Mouse (Mus musculus): ENCODE data around the gene Gm10135. TPM values are rescaled to one million over a fixed set of nuclear protein-coding genes. Genes with fewer than 3 reads are reported as not detected.
"Not testable (repeated sequence)": the region's sequence is repeated elsewhere in the genome, so short reads cannot be mapped to it uniquely, and the experiment has no call there.

Gene Gm10135
- polyA plus RNA-seq (2011; ENCODE audit: insufficient read depth, insufficient read length, low read depth, missing spikeins), result not detected in 2 replicates

- Histone ChIP-seq H3K27me3 (ENCODE audit: control insufficient read depth, insufficient read depth, low read length, poor library complexity, severe bottlenecking) (no peaks in the 10 kb centered on the region), H3K36me3 (ENCODE audit: control insufficient read depth, insufficient read depth, low read length, poor library complexity, severe bottlenecking) (peaks cover 3% of the 10 kb centered on the region; the same call in 1 of the 2 replicates), H3K4me3 (ENCODE audit: low read depth, low read length) (no peak within 1 kb of the TSS), H3K27ac (ENCODE audit: insufficient read depth, low read length) (no peak within 1 kb of the TSS), H3K4me1 (ENCODE audit: control insufficient read depth, insufficient read depth, low read length) (no peaks in the 10 kb centered on the region), H3K9ac (ENCODE audit: low read depth, poor library complexity, severe bottlenecking) (no peak within 1 kb of the TSS), H3K9me3 (replicated peaks; ENCODE audit: control insufficient read depth, insufficient read depth, low read length, poor library complexity, severe bottlenecking) (no peaks in the 10 kb centered on the region)
- TF ChIP-seq POLR2A (IDR thresholded peaks at IDR 0.05; ENCODE audit: insufficient read depth, low read length) (no peak), EP300 (IDR thresholded peaks at IDR 0.05; ENCODE audit: insufficient read depth, low read depth, low read length) (no peak), CTCF (IDR thresholded peaks at IDR 0.05; ENCODE audit: low read depth, low read length) (no peak)
Observed at GRCm38 (mm10) chr5:72974602-72975001, at the start of gene Gm10135. Gm10135 (minus strand) TSS chr5:72974702.

DNA sequence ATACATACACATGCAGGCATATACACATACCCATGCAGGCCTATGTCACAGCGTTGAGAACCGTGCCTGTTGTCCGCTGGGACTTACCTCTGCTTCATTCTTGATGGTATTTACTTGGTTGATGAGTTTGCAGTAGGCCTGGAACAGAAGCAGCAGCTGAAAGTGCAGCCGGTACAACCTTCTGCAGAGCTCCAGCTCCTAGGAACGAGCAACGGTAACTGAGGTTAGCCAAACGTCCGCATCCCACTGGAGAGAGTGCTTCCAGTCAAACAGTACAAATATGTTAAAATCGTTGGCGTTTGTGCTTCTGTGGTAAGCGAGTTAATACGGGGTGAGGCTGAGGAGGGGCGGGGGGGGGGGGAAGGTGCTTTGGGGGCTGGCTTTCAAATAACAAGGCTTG lies 49.3 kb upstream of the Gm10135 start:
- Histone ChIP-seq H3K9ac (ENCODE audit: low read depth, poor library complexity, severe bottlenecking) (no peak overlapping the region), H3K4me1 (ENCODE audit: control insufficient read depth, insufficient read depth, low read length) (no peaks in the 10 kb centered on the region), H3K27ac (ENCODE audit: insufficient read depth, low read length) (no peak overlapping the region), H3K9me3 (replicated peaks; ENCODE audit: control insufficient read depth, insufficient read depth, low read length, poor library complexity, severe bottlenecking) (no peaks in the 10 kb centered on the region), H3K4me3 (ENCODE audit: low read depth, low read length) (no peak overlapping the region), H3K27me3 (ENCODE audit: control insufficient read depth, insufficient read depth, low read length, poor library complexity, severe bottlenecking) (no peaks in the 10 kb centered on the region), H3K36me3 (ENCODE audit: control insufficient read depth, insufficient read depth, low read length, poor library complexity, severe bottlenecking) (peaks cover 4% of the 10 kb centered on the region)
- TF ChIP-seq EP300 (IDR thresholded peaks at IDR 0.05; ENCODE audit: insufficient read depth, low read depth, low read length) (no peak), CTCF (IDR thresholded peaks at IDR 0.05; ENCODE audit: low read depth, low read length) (no peak), POLR2A (IDR thresholded peaks at IDR 0.05; ENCODE audit: insufficient read depth, low read length) (no peak)

GRCm38 (mm10) chr5:73014745-73015144 lies 40.2 kb upstream of the Gm10135 start:
- Histone ChIP-seq H3K27ac (ENCODE audit: insufficient read depth, low read length) (no peak overlapping the region), H3K4me3 (ENCODE audit: low read depth, low read length) (no peak overlapping the region), H3K9me3 (replicated peaks; ENCODE audit: control insufficient read depth, insufficient read depth, low read length, poor library complexity, severe bottlenecking) (no peaks in the 10 kb centered on the region), H3K9ac (ENCODE audit: low read depth, poor library complexity, severe bottlenecking) (no peak overlapping the region), H3K36me3 (ENCODE audit: control insufficient read depth, insufficient read depth, low read length, poor library complexity, severe bottlenecking) (no peaks in the 10 kb centered on the region), H3K4me1 (ENCODE audit: control insufficient read depth, insufficient read depth, low read length) (no peaks in the 10 kb centered on the region), H3K27me3 (ENCODE audit: control insufficient read depth, insufficient read depth, low read length, poor library complexity, severe bottlenecking) (peaks cover 6% of the 10 kb centered on the region; the same call in 1 of the 2 replicates)
- TF ChIP-seq POLR2A (IDR thresholded peaks at IDR 0.05; ENCODE audit: insufficient read depth, low read length), result no peak
- no peak for TF ChIP-seq CTCF (IDR thresholded peaks at IDR 0.05; ENCODE audit: low read depth, low read length)
- no peak for TF ChIP-seq EP300 (IDR thresholded peaks at IDR 0.05; ENCODE audit: insufficient read depth, low read depth, low read length)

- Histone ChIP-seq H3K4me3 (ENCODE audit: low read depth, low read length) (peak overlapping the region; percentile 24), H3K9ac (ENCODE audit: low read depth, poor library complexity, severe bottlenecking) (peak overlapping the region; percentile 17; the same call in 1 of the 2 replicates)
- not testable (repeated sequence) for H3K27ac ChIP-seq (ENCODE audit: insufficient read depth, low read length); H3K9me3 ChIP-seq (replicated peaks; ENCODE audit: control insufficient read depth, insufficient read depth, low read length, poor library complexity, severe bottlenecking); H3K27me3 ChIP-seq (ENCODE audit: control insufficient read depth, insufficient read depth, low read length, poor library complexity, severe bottlenecking); H3K36me3 ChIP-seq (ENCODE audit: control insufficient read depth, insufficient read depth, low read length, poor library complexity, severe bottlenecking); H3K4me1 ChIP-seq (ENCODE audit: control insufficient read depth, insufficient read depth, low read length)
Observed at GRCm38 (mm10) chr5:73013611-73014287, 39.2 kb upstream of the Gm10135 start.

- not testable (repeated sequence) for H3K36me3 ChIP-seq (ENCODE audit: control insufficient read depth, insufficient read depth, low read length, poor library complexity, severe bottlenecking); H3K27ac ChIP-seq (ENCODE audit: insufficient read depth, low read length); H3K4me1 ChIP-seq (ENCODE audit: control insufficient read depth, insufficient read depth, low read length); H3K27me3 ChIP-seq (ENCODE audit: control insufficient read depth, insufficient read depth, low read length, poor library complexity, severe bottlenecking); H3K9me3 ChIP-seq (replicated peaks; ENCODE audit: control insufficient read depth, insufficient read depth, low read length, poor library complexity, severe bottlenecking)
- 0 out of 2 replicates have a peak overlapping the region, but pooled peaks have one; percentile 17 for H3K9ac ChIP-seq (ENCODE audit: low read depth, poor library complexity, severe bottlenecking)
- peak overlapping the region; percentile 30; the same call in 1 of the 2 replicates for H3K4me3 ChIP-seq (ENCODE audit: low read depth, low read length)
Observed at GRCm38 (mm10) chr5:73012884-73013610, 38.5 kb upstream of the Gm10135 start.

DNA sequence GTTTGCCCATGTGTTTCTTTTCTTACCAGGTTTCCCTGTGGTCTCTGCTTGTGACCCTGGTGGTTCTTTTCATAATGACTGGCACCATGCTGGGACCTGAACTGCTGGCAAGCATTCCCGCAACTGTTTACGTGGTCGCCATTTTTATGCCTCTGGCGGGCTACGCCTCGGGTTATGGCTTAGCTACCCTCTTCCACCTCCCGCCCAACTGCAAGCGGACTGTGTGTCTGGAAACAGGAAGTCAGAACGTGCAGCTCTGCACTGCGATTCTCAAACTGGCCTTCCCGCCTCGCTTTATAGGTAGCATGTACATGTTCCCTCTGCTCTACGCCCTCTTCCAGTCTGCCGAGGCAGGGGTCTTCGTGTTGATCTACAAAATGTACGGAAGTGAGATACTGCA lies 37.3 kb upstream of the Gm10135 start:
- not testable (repeated sequence) for H3K27me3 ChIP-seq (ENCODE audit: control insufficient read depth, insufficient read depth, low read length, poor library complexity, severe bottlenecking); H3K9ac ChIP-seq (ENCODE audit: low read depth, poor library complexity, severe bottlenecking); H3K27ac ChIP-seq (ENCODE audit: insufficient read depth, low read length); H3K4me3 ChIP-seq (ENCODE audit: low read depth, low read length); H3K36me3 ChIP-seq (ENCODE audit: control insufficient read depth, insufficient read depth, low read length, poor library complexity, severe bottlenecking); H3K9me3 ChIP-seq (replicated peaks; ENCODE audit: control insufficient read depth, insufficient read depth, low read length, poor library complexity, severe bottlenecking); H3K4me1 ChIP-seq (ENCODE audit: control insufficient read depth, insufficient read depth, low read length)

All from ES-Bruce4 (cell line).